Mouse (Mus musculus) limb, embryonic 13.5 days (tissue): Measurements from ENCODE around the gene Fbxl17. TPM values are rescaled to one million over a fixed set of nuclear protein-coding genes. Genes with fewer than 3 reads are reported as not detected.

Source experiments
- ATAC-seq: fragments of 200-750 bp; cut with Nextera tagmentation; 2 replicates; pipeline ENCODE4 v1.8.0; 2017; ENCODE audit warnings: low read depth, moderate number of reproducible peaks, moderate TSS enrichment; ENCODE audit not compliant: low FRiP score
- H3K27ac ChIP-seq: fragments of 300-500 bp; sonication (generic); 2 replicates; pipeline ENCODE4 v1.5.1; 2015; ENCODE audit warnings: inconsistent platforms, mild to moderate bottlenecking, moderate library complexity
- H3K27me3 ChIP-seq: fragments of 300-500 bp; sonication (generic); 2 replicates; pipeline ENCODE4 v1.6.1; 2015; ENCODE audit warnings: mild to moderate bottlenecking, inconsistent platforms
- H3K36me3 ChIP-seq: fragments of 300-500 bp; sonication (generic); 2 replicates; pipeline ENCODE4 v1.6.1; 2015; ENCODE audit warnings: inconsistent platforms, mild to moderate bottlenecking, moderate library complexity
- H3K4me1 ChIP-seq: fragments of 300-500 bp; sonication (generic); 2 replicates; pipeline ENCODE4 v1.6.1; 2015; ENCODE audit warnings: inconsistent platforms
- H3K4me2 ChIP-seq: fragments of 300-500 bp; sonication (generic); replicated peaks from 2 replicates; pipeline ENCODE4 v1.6.1; 2015; ENCODE audit warnings: inconsistent platforms, mild to moderate bottlenecking, moderate library complexity
- H3K4me3 ChIP-seq: fragments of 300-500 bp; sonication (generic); 2 replicates; pipeline ENCODE4 v1.5.1; 2015; ENCODE audit warnings: moderate library complexity, mild to moderate bottlenecking, inconsistent platforms
- H3K9ac ChIP-seq: fragments of 300-500 bp; sonication (generic); 2 replicates; pipeline ENCODE4 v1.6.1; 2015; ENCODE audit warnings: mild to moderate bottlenecking, inconsistent platforms
- H3K9me3 ChIP-seq: fragments of 300-500 bp; sonication (generic); 2 replicates; pipeline ENCODE4 v1.6.1; 2016; ENCODE audit warnings: inconsistent platforms
- WGBS: fragments of 180-500 bp; shearing (Covaris S2); methylation state at CpG from one replicate; pipeline ENCODE4 v1.1.7; 2015; 5-methylcytosine and 5-hydroxymethylcytosine counted together
- polyA plus RNA-seq: library from polyadenylated mRNA; unstranded; fragments of >200 nt; fragmentation: Nextera tagmentation; extraction: Ambion mirVana; gene quantifications from 2 replicates; pipeline ENCODE4 v1.2.1, GENCODE M21; 2015

The Fbxl17 gene
- polyA plus RNA-seq, 1 experiment from 2014 or later, result 8.1 TPM

- 37% methylated on average over 2 of the region's 2 CpGs for WGBS
- no peaks in the 10 kb centered on the region for H3K36me3 ChIP-seq
- no peaks in the 10 kb centered on the region for H3K27me3 ChIP-seq
Observed at GRCm38 (mm10) chr17:63287413-63287812, 212.4 kb downstream of the Fbxl17 start.

GRCm38 (mm10) chr17:63285265-63285939 lies 214.4 kb downstream of the Fbxl17 start:
- H3K4me1 ChIP-seq, result peaks cover 12% of the 10 kb centered on the region
- no peak overlapping the region for H3K27ac ChIP-seq
- no peak for ATAC-seq
- H3K9me3 ChIP-seq, result no peaks in the 10 kb centered on the region
- no peak overlapping the region for H3K4me2 ChIP-seq
- 73% methylated on average over 11 of the region's 11 CpGs for WGBS
- no peaks in the 10 kb centered on the region for H3K27me3 ChIP-seq
- no peaks in the 10 kb centered on the region for H3K36me3 ChIP-seq
- H3K4me3 ChIP-seq, result no peak overlapping the region
- H3K9ac ChIP-seq, result no peak overlapping the region

More at GRCm38 (mm10) chr17:63287413-63287812, 212.4 kb downstream of the Fbxl17 start:
- Histone ChIP-seq H3K27ac (no peak overlapping the region), H3K4me1 (peaks cover 12% of the 10 kb centered on the region), H3K4me2 (no peak overlapping the region), H3K9me3 (no peaks in the 10 kb centered on the region), H3K4me3 (no peak overlapping the region), H3K9ac (no peak overlapping the region)
- ATAC-seq, result no peak; the same call in 1 of the 2 replicates

- no peak overlapping the region for H3K4me2 ChIP-seq
- no peak overlapping the region for H3K27ac ChIP-seq
- H3K27me3 ChIP-seq, result no peaks in the 10 kb centered on the region
- peaks cover 12% of the 10 kb centered on the region for H3K4me1 ChIP-seq
- no peak overlapping the region for H3K9ac ChIP-seq
- H3K36me3 ChIP-seq, result no peaks in the 10 kb centered on the region
- no peak for ATAC-seq
- 82% methylated on average over 4 of the region's 4 CpGs for WGBS
- H3K9me3 ChIP-seq, result no peaks in the 10 kb centered on the region
- H3K4me3 ChIP-seq, result no peak overlapping the region
Observed at GRCm38 (mm10) chr17:63284074-63284473, 215.7 kb downstream of the Fbxl17 start.

- WGBS, result 70% methylated on average over 5 of the region's 5 CpGs
- H3K9ac ChIP-seq, result no peak overlapping the region
- H3K4me2 ChIP-seq, result no peak overlapping the region
- H3K27me3 ChIP-seq, result no peaks in the 10 kb centered on the region
- H3K27ac ChIP-seq, result no peak overlapping the region
- H3K4me3 ChIP-seq, result no peak overlapping the region
- no peaks in the 10 kb centered on the region for H3K9me3 ChIP-seq
- no peak for ATAC-seq
- H3K4me1 ChIP-seq, result peaks cover 7% of the 10 kb centered on the region
- H3K36me3 ChIP-seq, result no peaks in the 10 kb centered on the region
Observed at GRCm38 (mm10) chr17:63282004-63282403, 217.8 kb downstream of the Fbxl17 start.

- Histone ChIP-seq H3K4me1 (peaks cover 4% of the 10 kb centered on the region; the same call in 1 of the 2 replicates), H3K4me3 (no peak overlapping the region), H3K9ac (no peak overlapping the region), H3K4me2 (no peak overlapping the region), H3K9me3 (no peaks in the 10 kb centered on the region), H3K27me3 (no peaks in the 10 kb centered on the region), H3K27ac (no peak overlapping the region), H3K36me3 (no peaks in the 10 kb centered on the region)
- WGBS, result 71% methylated on average over 2 of the region's 2 CpGs
- no peak for ATAC-seq
Observed at GRCm38 (mm10) chr17:63280990-63281389, 218.8 kb downstream of the Fbxl17 start.

- no peak for ATAC-seq
- H3K36me3 ChIP-seq, result no peaks in the 10 kb centered on the region
- H3K9me3 ChIP-seq, result no peaks in the 10 kb centered on the region
- no peaks in the 10 kb centered on the region for H3K4me1 ChIP-seq
- no peak overlapping the region for H3K9ac ChIP-seq
- H3K4me2 ChIP-seq, result no peak overlapping the region
- H3K27ac ChIP-seq, result no peak overlapping the region
- H3K4me3 ChIP-seq, result no peak overlapping the region
- WGBS, result 43% methylated on average over 4 of the region's 4 CpGs
- H3K27me3 ChIP-seq, result no peaks in the 10 kb centered on the region
Observed at GRCm38 (mm10) chr17:63279144-63279543, 220.7 kb downstream of the Fbxl17 start.

GRCm38 (mm10) chr17:63273353-63273752 lies 226.5 kb downstream of the Fbxl17 start:
- H3K27me3 ChIP-seq, result no peaks in the 10 kb centered on the region
- H3K4me3 ChIP-seq, result no peak overlapping the region
- ATAC-seq, result no peak
- WGBS, result 76% methylated on average over 2 of the region's 2 CpGs
- no peaks in the 10 kb centered on the region for H3K36me3 ChIP-seq
- no peak overlapping the region for H3K9ac ChIP-seq
- H3K9me3 ChIP-seq, result no peaks in the 10 kb centered on the region
- H3K4me2 ChIP-seq, result no peak overlapping the region
- H3K4me1 ChIP-seq, result peaks cover 20% of the 10 kb centered on the region
- no peak overlapping the region for H3K27ac ChIP-seq

GRCm38 (mm10) chr17:63272914-63273313 lies 226.9 kb downstream of the Fbxl17 start:
- H3K4me1 ChIP-seq, result peaks cover 21% of the 10 kb centered on the region
- no peak for ATAC-seq
- no peaks in the 10 kb centered on the region for H3K27me3 ChIP-seq
- H3K4me2 ChIP-seq, result no peak overlapping the region
- no peak overlapping the region for H3K9ac ChIP-seq
- no peak overlapping the region for H3K4me3 ChIP-seq
- no peaks in the 10 kb centered on the region for H3K9me3 ChIP-seq
- no peak overlapping the region for H3K27ac ChIP-seq
- no peaks in the 10 kb centered on the region for H3K36me3 ChIP-seq

- H3K9me3 ChIP-seq, result no peaks in the 10 kb centered on the region
- no peak overlapping the region for H3K27ac ChIP-seq
- H3K4me1 ChIP-seq, result peaks cover 26% of the 10 kb centered on the region
- no peaks in the 10 kb centered on the region for H3K27me3 ChIP-seq
- WGBS, result 51% methylated on average over 6 of the region's 6 CpGs
- no peak for ATAC-seq
- no peak overlapping the region for H3K4me2 ChIP-seq
- no peak overlapping the region for H3K9ac ChIP-seq
- no peak overlapping the region for H3K4me3 ChIP-seq
- H3K36me3 ChIP-seq, result no peaks in the 10 kb centered on the region
Observed at GRCm38 (mm10) chr17:63271000-63271399, 228.8 kb downstream of the Fbxl17 start.

GRCm38 (mm10) chr17:63270513-63270912 lies 229.3 kb downstream of the Fbxl17 start:
- Histone ChIP-seq H3K27ac (no peak overlapping the region), H3K4me1 (peaks cover 26% of the 10 kb centered on the region), H3K4me2 (no peak overlapping the region), H3K36me3 (no peaks in the 10 kb centered on the region), H3K4me3 (no peak overlapping the region), H3K9ac (no peak overlapping the region), H3K27me3 (no peaks in the 10 kb centered on the region), H3K9me3 (no peaks in the 10 kb centered on the region)
- WGBS, result 65% methylated on average over 5 of the region's 5 CpGs
- ATAC-seq, result no peak

GRCm38 (mm10) chr17:63262674-63263073 lies 237.1 kb downstream of the Fbxl17 start:
- 0 out of 2 replicates have a peak, but pooled peaks cover 4% of the 10 kb centered on the region for H3K4me1 ChIP-seq
- no peak overlapping the region for H3K4me2 ChIP-seq
- 88% methylated on average over 5 of the region's 5 CpGs for WGBS
- H3K4me3 ChIP-seq, result no peak overlapping the region
- ATAC-seq, result no peak
- no peak overlapping the region for H3K27ac ChIP-seq
- H3K36me3 ChIP-seq, result no peaks in the 10 kb centered on the region
- no peaks in the 10 kb centered on the region for H3K27me3 ChIP-seq
- H3K9me3 ChIP-seq, result no peaks in the 10 kb centered on the region
- H3K9ac ChIP-seq, result no peak overlapping the region

- Histone ChIP-seq H3K4me1 (no peaks in the 10 kb centered on the region), H3K9me3 (no peaks in the 10 kb centered on the region), H3K4me3 (no peak overlapping the region), H3K27me3 (no peaks in the 10 kb centered on the region), H3K27ac (no peak overlapping the region), H3K36me3 (no peaks in the 10 kb centered on the region), H3K4me2 (no peak overlapping the region), H3K9ac (no peak overlapping the region)
- WGBS, result 90% methylated on average over 10 of the region's 10 CpGs
- ATAC-seq, result no peak
Observed at GRCm38 (mm10) chr17:63261508-63262141, 238.2 kb downstream of the Fbxl17 start.

- Histone ChIP-seq H3K4me2 (no peak overlapping the region), H3K4me1 (no peaks in the 10 kb centered on the region), H3K4me3 (no peak overlapping the region), H3K9me3 (no peaks in the 10 kb centered on the region), H3K27ac (no peak overlapping the region), H3K36me3 (no peaks in the 10 kb centered on the region), H3K9ac (no peak overlapping the region), H3K27me3 (no peaks in the 10 kb centered on the region)
- WGBS, result 58% methylated on average over 3 of the region's 3 CpGs
- no peak for ATAC-seq
Observed at GRCm38 (mm10) chr17:63259091-63259490, 240.7 kb downstream of the Fbxl17 start.
